Mouse (Mus musculus): ENCODE data around the gene Lipo2. TPM values are rescaled to one million over a fixed set of nuclear protein-coding genes. Genes with fewer than 3 reads are reported as not detected.
A peak's percentile ranks its signal among the peaks of the same experiment; 100 is the strongest.
"Not testable (repeated sequence)": the region's sequence is repeated elsewhere in the genome, so short reads cannot be mapped to it uniquely, and the experiment has no call there.

Gene Lipo2
- polyA plus RNA-seq (2014; fragmentation: Nextera tagmentation; extraction: Ambion mirVana): 0.34 and 0.49 TPM in 2 replicates

DNA sequence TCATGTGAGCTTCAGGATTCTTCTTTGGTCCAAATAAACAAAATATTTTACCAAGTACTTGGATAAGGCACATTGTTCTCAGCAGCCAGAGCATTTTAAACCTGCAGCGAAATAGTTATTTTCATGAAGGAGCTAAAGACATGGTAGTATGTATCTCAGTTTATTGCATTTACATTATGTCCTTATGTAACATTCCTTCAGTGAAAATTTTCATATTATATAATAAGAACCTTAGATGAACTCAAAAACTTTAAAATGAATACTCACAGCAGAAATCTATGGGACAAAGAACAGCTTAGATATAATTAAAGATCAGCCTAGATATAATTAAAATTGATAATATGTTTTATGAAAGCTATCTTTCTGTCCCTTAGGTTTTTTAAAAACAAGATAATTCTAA lies at the start of gene Lipo2:
Gene Lipo2 (minus strand): TSS at position 101 of the 400 bp plus-strand sequence.
- WGBS: 93% methylated on average over 1 of the region's 1 CpGs

DNA sequence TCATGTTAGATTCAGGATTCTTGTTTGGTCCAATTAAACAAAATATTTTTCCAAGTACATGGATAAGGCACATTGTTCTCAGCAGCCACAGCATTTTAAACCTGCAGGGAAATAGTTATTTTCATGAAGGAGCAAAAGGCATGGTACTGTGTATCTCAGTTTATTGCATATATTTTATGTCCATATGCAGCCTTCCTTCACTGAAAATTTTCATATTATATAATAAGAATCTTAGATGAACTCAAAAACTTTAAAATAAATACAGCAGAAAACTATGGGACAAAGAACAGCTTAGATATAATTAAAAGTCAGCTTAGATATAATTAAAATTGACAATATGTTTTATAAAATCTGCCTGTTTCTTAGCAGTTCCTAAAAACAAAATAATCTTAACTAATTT lies 36.2 kb upstream of the Lipo2 start, which contains the start of gene Lipo1:
Gene Lipo1 (minus strand): TSS at position 101 of the 400 bp plus-strand sequence.
- H3K9me3 ChIP-seq (ENCODE audit: control insufficient read depth, low read length); H3K4me1 ChIP-seq (ENCODE audit: control insufficient read depth, insufficient read depth, low read length); ATAC-seq (ENCODE audit: insufficient read depth, low FRiP score, low TSS enrichment); H3K27me3 ChIP-seq (ENCODE audit: control insufficient read depth, insufficient read depth, low read length); H3K9ac ChIP-seq (ENCODE audit: low read length); H3K4me2 ChIP-seq (ENCODE audit: low read depth); H3K27ac ChIP-seq (ENCODE audit: low read depth, low read length); DNase-seq (ENCODE audit: low spot score); H3K4me3 ChIP-seq (ENCODE audit: low read depth, low read length); H3K36me3 ChIP-seq (ENCODE audit: control insufficient read depth, insufficient read depth, low read length): not testable (repeated sequence)

More for the DNA sequence above, at the start of gene Lipo2:
- DNase-seq (ENCODE audit: low spot score); ATAC-seq (ENCODE audit: insufficient read depth, low FRiP score, low TSS enrichment); H3K9ac ChIP-seq (ENCODE audit: low read length); H3K9me3 ChIP-seq (ENCODE audit: control insufficient read depth, low read length); H3K4me1 ChIP-seq (ENCODE audit: control insufficient read depth, insufficient read depth, low read length); H3K27ac ChIP-seq (ENCODE audit: low read depth, low read length); H3K4me2 ChIP-seq (ENCODE audit: low read depth); H3K4me3 ChIP-seq (ENCODE audit: low read depth, low read length); H3K27me3 ChIP-seq (ENCODE audit: control insufficient read depth, insufficient read depth, low read length); H3K36me3 ChIP-seq (ENCODE audit: control insufficient read depth, insufficient read depth, low read length): not testable (repeated sequence)

DNA sequence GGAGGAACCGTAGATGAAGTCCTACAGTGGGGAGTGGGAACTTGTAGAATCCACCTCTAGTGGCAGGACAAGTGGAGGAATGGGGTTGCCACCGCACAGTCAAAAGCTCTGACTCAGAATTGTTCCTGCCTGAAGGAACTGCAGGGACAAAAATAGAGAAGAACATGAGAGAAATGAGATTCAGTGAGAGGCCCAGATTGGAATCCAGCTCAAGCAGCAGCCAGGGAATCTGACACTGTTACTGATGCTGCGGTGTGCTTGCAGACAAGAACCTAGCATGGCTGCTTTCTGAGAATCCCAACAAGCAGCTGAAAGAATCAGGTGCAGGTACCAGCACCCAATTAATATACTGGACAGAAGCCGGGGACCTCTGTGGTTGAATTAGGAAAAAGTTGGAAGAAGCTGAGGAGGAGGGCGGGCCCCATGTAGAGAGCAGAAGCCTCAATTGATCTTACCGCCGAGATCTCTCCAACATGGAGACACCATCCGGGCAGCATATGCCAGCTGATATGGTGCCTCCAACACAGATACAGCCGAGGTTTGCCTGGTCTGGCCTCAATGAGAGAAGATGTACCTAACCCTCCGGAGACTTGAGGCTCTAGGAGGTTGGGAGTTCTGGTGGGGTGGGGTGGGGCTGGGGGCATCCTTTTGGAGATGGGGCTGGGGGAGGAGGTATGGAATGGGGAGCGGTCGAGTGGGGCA lies 35.6 kb upstream of the Lipo2 start:
- no peak for ATAC-seq (ENCODE audit: insufficient read depth, low FRiP score, low TSS enrichment)
- Histone ChIP-seq H3K9me3 (ENCODE audit: control insufficient read depth, low read length) (no peaks in the 10 kb centered on the region), H3K4me2 (ENCODE audit: low read depth) (no peak overlapping the region), H3K36me3 (ENCODE audit: control insufficient read depth, insufficient read depth, low read length) (no peaks in the 10 kb centered on the region), H3K4me3 (ENCODE audit: low read depth, low read length) (no peak overlapping the region), H3K27me3 (ENCODE audit: control insufficient read depth, insufficient read depth, low read length) (no peaks in the 10 kb centered on the region), H3K27ac (ENCODE audit: low read depth, low read length) (no peak overlapping the region), H3K4me1 (ENCODE audit: control insufficient read depth, insufficient read depth, low read length) (no peaks in the 10 kb centered on the region), H3K9ac (ENCODE audit: low read length) (no peak overlapping the region)
- no peak for DNase-seq (ENCODE audit: low spot score)
- 89% methylated on average over 12 of the region's 12 CpGs for WGBS

DNA sequence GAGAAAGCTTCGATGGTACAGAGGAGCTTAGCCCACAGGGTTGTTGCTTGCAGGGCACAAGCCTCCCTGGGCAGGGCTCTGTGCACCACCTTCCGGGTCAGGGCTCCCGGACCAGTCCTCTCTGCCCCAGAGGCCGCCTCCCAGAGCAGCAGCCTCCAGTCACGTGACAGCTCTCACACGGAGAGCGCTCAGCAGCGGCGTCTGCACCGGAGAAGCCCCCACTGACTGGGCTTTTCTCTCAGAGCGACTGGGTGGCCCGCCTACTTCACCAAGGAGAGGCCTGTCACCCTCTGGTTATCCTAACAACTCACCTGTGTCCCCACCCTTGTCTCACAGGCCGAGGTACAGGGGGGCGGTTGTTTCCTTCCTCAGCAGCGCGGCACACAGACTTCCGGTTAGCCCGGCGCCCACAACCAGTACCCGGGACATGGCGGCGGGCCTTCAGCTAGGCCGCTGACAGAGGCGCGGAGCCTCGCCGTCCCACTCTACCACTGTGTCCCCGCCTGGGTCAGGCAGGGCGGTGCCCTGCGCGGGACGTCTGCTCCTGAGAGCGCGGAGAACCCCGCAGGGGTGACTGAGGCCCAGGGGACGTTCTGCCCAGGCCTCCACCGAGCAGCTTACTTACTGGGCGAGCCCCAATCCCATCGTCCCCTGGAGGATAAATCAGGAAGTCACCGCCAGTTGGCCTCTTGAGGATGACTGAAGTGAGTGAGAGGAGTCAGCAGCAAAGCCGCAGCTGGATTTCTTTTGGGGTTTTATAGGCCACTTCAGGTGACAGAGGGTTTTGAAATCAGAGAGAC lies 10.3 kb upstream of the Lipo2 start, which contains the start of gene Lipo3:
Gene Lipo3 (minus strand): TSS at position 665 of the 800 bp plus-strand sequence.
- ATAC-seq (ENCODE audit: insufficient read depth, low FRiP score, low TSS enrichment): peak; percentile 94
- 32% methylated on average over 12 of the region's 41 CpGs for WGBS
- not testable (repeated sequence) for H3K36me3 ChIP-seq (ENCODE audit: control insufficient read depth, insufficient read depth, low read length); H3K4me3 ChIP-seq (ENCODE audit: low read depth, low read length); H3K27me3 ChIP-seq (ENCODE audit: control insufficient read depth, insufficient read depth, low read length); H3K4me2 ChIP-seq (ENCODE audit: low read depth); H3K9me3 ChIP-seq (ENCODE audit: control insufficient read depth, low read length); H3K4me1 ChIP-seq (ENCODE audit: control insufficient read depth, insufficient read depth, low read length); H3K27ac ChIP-seq (ENCODE audit: low read depth, low read length); H3K9ac ChIP-seq (ENCODE audit: low read length)
- DNase-seq (ENCODE audit: low spot score): peak; percentile 13

Other genes with a start within 250 kb of the Lipo2 start
- not detected in 2 replicates for gene Lipo4, start 233.6 kb downstream of the Lipo2 start, polyA plus RNA-seq (2014; fragmentation: Nextera tagmentation; extraction: Ambion mirVana)
- not detected in 2 replicates for gene Gm8978, start 126.1 kb downstream of the Lipo2 start, polyA plus RNA-seq (2014; fragmentation: Nextera tagmentation; extraction: Ambion mirVana)
- 14.4 and 14.9 TPM in 2 replicates for gene Lipo3, start 10.6 kb upstream of the Lipo2 start, polyA plus RNA-seq (2014; fragmentation: Nextera tagmentation; extraction: Ambion mirVana)
- gene Lipo1, start 36.1 kb upstream of the Lipo2 start, polyA plus RNA-seq (2014; fragmentation: Nextera tagmentation; extraction: Ambion mirVana): not detected in 2 replicates
- gene Lipf, start 209.8 kb upstream of the Lipo2 start, polyA plus RNA-seq (2014; fragmentation: Nextera tagmentation; extraction: Ambion mirVana): not detected in 2 replicates

Measured in neural tube, embryonic 11.5 days (tissue).